Mouse (Mus musculus): ENCODE measurements around the gene Gm21987.

- TF ChIP-seq CTCF (IDR thresholded peaks at IDR 0.05; ENCODE audit: low read depth): no peak
- TF ChIP-seq EP300 (IDR thresholded peaks at IDR 0.05; ENCODE audit: low read depth): no peak
Observed at GRCm38 (mm10) chr16:38326778-38327397, 20.0 kb upstream of the Gm21987 start.
